Mouse (Mus musculus) thymus, adult 2 months (tissue): ENCODE data around the gene Prex1.

Experiments
- CTCF ChIP-seq: fragments of 200-500 bp; IDR thresholded peaks from 2 replicates; pipeline ENCODE4 v1.5.1; 2012; ENCODE audit warnings: mild to moderate bottlenecking, control low read depth, low read length, moderate library complexity, borderline replicate concordance; ENCODE audit not compliant: control insufficient read depth, poor library complexity, insufficient read depth; ENCODE audit errors: extremely low read depth
- POLR2A ChIP-seq: fragments of 200-500 bp; IDR thresholded peaks from 2 replicates; pipeline ENCODE4 v1.6.1; 2012; ENCODE audit warnings: mild to moderate bottlenecking, low read length, control low read depth, moderate library complexity; ENCODE audit not compliant: control insufficient read depth, poor library complexity, insufficient read depth; ENCODE audit errors: extremely low read depth

GRCm38 (mm10) chr2:166615338-166616075 is 98.1 kb downstream of the Prex1 start:
- TF ChIP-seq POLR2A (no peak), CTCF (no peak)
